Mouse (Mus musculus): ENCODE measurements around the gene CK137956.

The CK137956 gene

GRCm38 (mm10) chr4:127970901-127971868 lies at the start of gene CK137956:
Gene CK137956, minus strand, starts transcription at chr4:127970951.
- DNase-seq (ENCODE audit: low read depth, low spot score), result no peak
- H3K36me3 ChIP-seq (ENCODE audit: control insufficient read depth, insufficient read depth, low read length, poor library complexity, severe bottlenecking), result no peaks in the 10 kb centered on the region
- no peaks in the 10 kb centered on the region for H3K27me3 ChIP-seq (ENCODE audit: control insufficient read depth, insufficient read depth, low read length, poor library complexity, severe bottlenecking)

- no peak for DNase-seq (ENCODE audit: low read depth, low spot score)
- H3K27me3 ChIP-seq (ENCODE audit: control insufficient read depth, insufficient read depth, low read length, poor library complexity, severe bottlenecking), result no peaks in the 10 kb centered on the region
- no peaks in the 10 kb centered on the region for H3K36me3 ChIP-seq (ENCODE audit: control insufficient read depth, insufficient read depth, low read length, poor library complexity, severe bottlenecking)
Observed at GRCm38 (mm10) chr4:128019465-128019864, 48.7 kb upstream of the CK137956 start.

DNA sequence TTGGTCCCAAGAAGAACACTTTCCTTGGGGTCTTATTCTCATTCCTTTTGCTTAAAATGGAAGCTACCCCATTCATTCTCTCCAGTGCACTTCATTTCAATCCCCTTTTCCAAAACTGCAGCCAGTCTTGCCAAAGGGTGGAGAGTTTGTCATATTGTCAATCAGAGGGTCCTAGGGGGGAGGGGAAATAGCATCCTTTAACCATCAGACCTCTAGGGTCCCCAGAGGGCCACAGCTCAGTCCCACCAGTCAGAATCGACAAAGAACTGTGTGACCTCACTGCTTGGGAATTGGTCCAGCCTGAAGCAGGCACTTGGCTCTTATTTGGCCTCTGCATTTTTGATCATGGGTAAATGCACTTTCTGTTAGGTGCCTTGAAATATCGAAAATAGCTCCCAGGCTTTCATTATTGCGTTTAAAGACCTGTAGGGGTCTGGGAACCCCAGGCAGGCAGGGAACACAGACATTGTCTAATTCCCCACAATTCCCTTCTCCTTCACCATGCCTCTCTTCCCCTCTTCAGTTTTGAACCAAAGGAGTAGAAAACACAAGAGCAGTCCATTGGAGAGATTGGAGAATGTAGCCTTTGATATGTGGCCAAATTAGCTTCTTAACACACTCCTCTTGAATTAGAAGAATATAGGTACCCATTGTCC lies 34.2 kb upstream of the CK137956 start:
- DNase-seq (ENCODE audit: low read depth, low spot score), result no peak

GRCm38 (mm10) chr4:128002638-128003101 lies 31.9 kb upstream of the CK137956 start:
- no peaks in the 10 kb centered on the region for H3K36me3 ChIP-seq (ENCODE audit: control insufficient read depth, insufficient read depth, low read length, poor library complexity, severe bottlenecking)
- H3K27me3 ChIP-seq (ENCODE audit: control insufficient read depth, insufficient read depth, low read length, poor library complexity, severe bottlenecking), result no peaks in the 10 kb centered on the region
- no peak for DNase-seq (ENCODE audit: low read depth, low spot score)

More for the DNA sequence above, 34.2 kb upstream of the CK137956 start:
- Histone ChIP-seq H3K36me3 (ENCODE audit: control insufficient read depth, insufficient read depth, low read length, poor library complexity, severe bottlenecking) (no peaks in the 10 kb centered on the region), H3K27me3 (ENCODE audit: control insufficient read depth, insufficient read depth, low read length, poor library complexity, severe bottlenecking) (no peaks in the 10 kb centered on the region)

- no peaks in the 10 kb centered on the region for H3K36me3 ChIP-seq (ENCODE audit: control insufficient read depth, insufficient read depth, low read length, poor library complexity, severe bottlenecking)
- no peaks in the 10 kb centered on the region for H3K27me3 ChIP-seq (ENCODE audit: control insufficient read depth, insufficient read depth, low read length, poor library complexity, severe bottlenecking)
- no peak for DNase-seq (ENCODE audit: low read depth, low spot score)
Observed at GRCm38 (mm10) chr4:127999281-127999680, 28.5 kb upstream of the CK137956 start.

GRCm38 (mm10) chr4:127989347-127989995 lies 18.7 kb upstream of the CK137956 start:
- 0 out of 2 replicates have a peak, but pooled peaks cover 1% of the 10 kb centered on the region for H3K27me3 ChIP-seq (ENCODE audit: control insufficient read depth, insufficient read depth, low read length, poor library complexity, severe bottlenecking)
- H3K36me3 ChIP-seq (ENCODE audit: control insufficient read depth, insufficient read depth, low read length, poor library complexity, severe bottlenecking), result no peaks in the 10 kb centered on the region
- DNase-seq (ENCODE audit: low read depth, low spot score), result no peak

DNA sequence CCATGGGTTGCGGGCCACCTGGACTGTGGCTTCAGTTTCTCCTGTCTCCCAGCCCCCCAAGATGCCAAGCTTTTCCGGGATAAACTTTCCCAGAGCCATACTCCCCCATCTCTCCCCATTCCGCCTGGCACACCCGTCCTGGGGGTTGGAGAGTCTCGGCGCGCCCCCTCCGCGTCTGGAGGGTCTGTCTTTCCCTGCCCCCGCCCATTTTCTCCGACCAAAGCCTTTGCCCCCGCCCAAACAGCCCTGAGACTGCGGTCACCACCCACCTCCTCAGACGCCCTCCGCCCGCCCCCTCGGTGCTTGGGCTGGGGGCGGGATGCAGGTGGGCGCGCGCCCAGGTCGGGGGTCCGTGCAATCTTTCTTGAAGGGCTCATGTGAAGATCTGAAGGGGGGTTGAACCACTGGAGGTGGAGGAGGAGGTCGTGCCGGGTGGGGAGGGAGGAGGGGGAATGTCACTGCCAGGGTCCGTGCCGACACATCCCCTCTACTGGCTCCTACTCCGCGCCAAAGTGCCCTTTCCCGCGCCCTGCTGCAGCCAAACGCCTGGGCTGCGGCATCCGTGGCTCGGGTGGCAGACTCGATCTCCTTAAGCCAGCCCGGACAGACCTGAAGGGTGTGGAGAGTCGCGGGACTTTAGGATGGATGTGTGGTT lies 17.9 kb upstream of the CK137956 start:
- no peak for DNase-seq (ENCODE audit: low read depth, low spot score)
- H3K27me3 ChIP-seq (ENCODE audit: control insufficient read depth, insufficient read depth, low read length, poor library complexity, severe bottlenecking), result 0 out of 2 replicates have a peak, but pooled peaks cover 1% of the 10 kb centered on the region
- no peaks in the 10 kb centered on the region for H3K36me3 ChIP-seq (ENCODE audit: control insufficient read depth, insufficient read depth, low read length, poor library complexity, severe bottlenecking)

GRCm38 (mm10) chr4:127987784-127988455 lies 17.2 kb upstream of the CK137956 start, which contains the start of gene Csmd2:
Gene Csmd2, plus strand, starts transcription at chr4:127987857.
- no peaks in the 10 kb centered on the region for H3K36me3 ChIP-seq (ENCODE audit: control insufficient read depth, insufficient read depth, low read length, poor library complexity, severe bottlenecking)
- 0 out of 2 replicates have a peak, but pooled peaks cover 1% of the 10 kb centered on the region for H3K27me3 ChIP-seq (ENCODE audit: control insufficient read depth, insufficient read depth, low read length, poor library complexity, severe bottlenecking)
- no peak for DNase-seq (ENCODE audit: low read depth, low spot score)

DNA sequence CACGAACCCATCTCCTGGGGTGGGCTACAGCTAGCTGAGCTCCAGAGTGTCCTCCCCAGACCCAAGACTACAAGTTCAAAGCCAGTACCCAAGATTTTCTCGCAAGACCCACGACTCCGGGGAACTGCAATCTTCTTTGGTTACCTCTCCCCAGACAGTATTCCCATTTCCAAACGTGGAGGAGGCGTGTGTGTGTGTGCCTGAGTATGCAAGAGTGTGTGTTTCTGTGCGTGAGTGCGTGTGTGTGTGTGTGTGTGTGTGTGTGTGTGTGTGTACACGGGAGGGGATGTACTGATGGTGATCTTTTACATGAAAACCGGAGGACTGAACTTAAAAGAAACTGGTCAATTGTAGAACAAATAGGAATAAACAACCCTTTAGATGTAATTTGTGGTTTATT lies 16.5 kb upstream of the CK137956 start:
- 0 out of 2 replicates have a peak, but pooled peaks cover 1% of the 10 kb centered on the region for H3K27me3 ChIP-seq (ENCODE audit: control insufficient read depth, insufficient read depth, low read length, poor library complexity, severe bottlenecking)
- no peak for DNase-seq (ENCODE audit: low read depth, low spot score)

GRCm38 (mm10) chr4:127986491-127987075 lies 15.8 kb upstream of the CK137956 start:
- 0 out of 2 replicates have a peak, but pooled peaks cover 1% of the 10 kb centered on the region for H3K27me3 ChIP-seq (ENCODE audit: control insufficient read depth, insufficient read depth, low read length, poor library complexity, severe bottlenecking)
- no peak for DNase-seq (ENCODE audit: low read depth, low spot score)
- no peaks in the 10 kb centered on the region for H3K36me3 ChIP-seq (ENCODE audit: control insufficient read depth, insufficient read depth, low read length, poor library complexity, severe bottlenecking)

More for the DNA sequence above, 16.5 kb upstream of the CK137956 start:
- no peaks in the 10 kb centered on the region for H3K36me3 ChIP-seq (ENCODE audit: control insufficient read depth, insufficient read depth, low read length, poor library complexity, severe bottlenecking)

GRCm38 (mm10) chr4:127985874-127986273 lies 15.1 kb upstream of the CK137956 start:
- Histone ChIP-seq H3K27me3 (ENCODE audit: control insufficient read depth, insufficient read depth, low read length, poor library complexity, severe bottlenecking) (0 out of 2 replicates have a peak, but pooled peaks cover 1% of the 10 kb centered on the region), H3K36me3 (ENCODE audit: control insufficient read depth, insufficient read depth, low read length, poor library complexity, severe bottlenecking) (no peaks in the 10 kb centered on the region)
- DNase-seq (ENCODE audit: low read depth, low spot score), result no peak

DNA sequence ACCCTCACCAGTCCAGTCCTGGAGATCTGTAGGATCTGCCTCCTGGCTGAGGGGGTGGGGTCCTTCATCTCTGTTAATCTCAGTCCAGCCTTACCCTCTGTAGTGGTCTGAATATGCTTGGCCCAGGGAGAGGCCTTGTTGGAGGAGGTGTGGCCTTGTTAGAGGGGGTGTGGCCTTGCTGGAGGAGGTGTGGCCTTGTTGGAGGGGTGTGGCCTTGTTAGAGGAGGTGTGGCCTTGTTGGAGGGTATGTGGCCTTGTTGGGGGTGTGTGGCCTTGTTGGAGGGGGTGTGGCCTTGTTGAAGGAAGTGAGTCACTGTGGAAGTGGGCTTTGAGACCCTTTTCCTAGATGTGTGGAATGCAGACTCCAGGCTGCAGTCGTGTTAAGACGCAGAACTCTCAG lies 13.7 kb upstream of the CK137956 start:
- no peak for DNase-seq (ENCODE audit: low read depth, low spot score)
- H3K27me3 ChIP-seq (ENCODE audit: control insufficient read depth, insufficient read depth, low read length, poor library complexity, severe bottlenecking), result 0 out of 2 replicates have a peak, but pooled peaks cover 1% of the 10 kb centered on the region
- no peaks in the 10 kb centered on the region for H3K36me3 ChIP-seq (ENCODE audit: control insufficient read depth, insufficient read depth, low read length, poor library complexity, severe bottlenecking)

DNA sequence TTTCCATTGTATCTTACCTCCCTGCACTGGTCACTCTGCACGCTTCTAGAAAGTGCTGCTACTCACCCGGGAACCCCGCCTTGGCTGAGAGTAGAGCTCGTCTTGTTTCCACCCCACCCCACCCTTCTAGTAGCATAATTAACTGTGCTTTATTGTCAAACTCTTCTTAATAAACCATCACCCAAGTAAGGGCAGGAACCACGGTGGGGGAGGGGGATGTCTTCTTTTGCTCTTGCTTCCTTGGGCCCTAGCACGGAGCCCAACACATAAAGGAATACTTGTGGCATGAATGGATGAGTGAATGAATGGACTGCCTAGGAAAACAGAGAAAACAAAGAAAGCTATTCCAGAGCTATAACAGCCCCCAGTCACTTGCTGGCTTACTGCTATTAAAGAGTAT lies 10.4 kb upstream of the CK137956 start:
- no peaks in the 10 kb centered on the region for H3K36me3 ChIP-seq (ENCODE audit: control insufficient read depth, insufficient read depth, low read length, poor library complexity, severe bottlenecking)
- DNase-seq (ENCODE audit: low read depth, low spot score), result no peak
- no peaks in the 10 kb centered on the region for H3K27me3 ChIP-seq (ENCODE audit: control insufficient read depth, insufficient read depth, low read length, poor library complexity, severe bottlenecking)

Data from splenic B cell, adult 2 months (primary cell).